Mouse (Mus musculus) liver, postnatal 0 days (tissue): ENCODE data around the gene Csf2rb. TPM values are rescaled to one million over a fixed set of nuclear protein-coding genes. Genes with fewer than 3 reads are reported as not detected.

Source experiments
- ATAC-seq: fragments of 200-750 bp; cut with Nextera tagmentation; 2 replicates; pipeline ENCODE4 v1.8.0; 2017; ENCODE audit warnings: mild to moderate bottlenecking, moderate library complexity
- DNase-seq: peaks from one replicate; pipeline ENCODE4 v3.0.0-alpha.2; 2016
- H3K27ac ChIP-seq: fragments of 300-500 bp; sonication (generic); 2 replicates; pipeline ENCODE4 v1.5.1; 2014; ENCODE audit warnings: antibody characterized with exemption, moderate library complexity, mild to moderate bottlenecking, low read depth
- H3K27me3 ChIP-seq: fragments of 300-500 bp; sonication (generic); 2 replicates; pipeline ENCODE4 v1.6.1; 2014; ENCODE audit warnings: low read length, control low read depth, mixed read lengths; ENCODE audit not compliant: insufficient read depth
- H3K36me3 ChIP-seq: fragments of 300-500 bp; sonication (generic); replicated peaks from 2 replicates; pipeline ENCODE4 v1.6.1; 2014; ENCODE audit warnings: mild to moderate bottlenecking, control low read depth, low read length, moderate library complexity, mixed read lengths; ENCODE audit not compliant: insufficient read depth
- H3K4me1 ChIP-seq: fragments of 300-500 bp; sonication (generic); 2 replicates; pipeline ENCODE4 v1.6.1; 2014; ENCODE audit warnings: antibody characterized with exemption, mild to moderate bottlenecking, control low read depth; ENCODE audit not compliant: insufficient read depth
- H3K4me2 ChIP-seq: fragments of 300-500 bp; sonication (generic); 2 replicates; pipeline ENCODE4 v1.6.1; 2014; ENCODE audit warnings: low read depth, mild to moderate bottlenecking, low read length, moderate library complexity, mixed read lengths
- H3K4me3 ChIP-seq: fragments of 300-500 bp; sonication (generic); 2 replicates; pipeline ENCODE4 v1.5.1; 2014; ENCODE audit warnings: low read depth, low read length
- H3K9ac ChIP-seq: fragments of 300-500 bp; sonication (generic); replicated peaks from 2 replicates; pipeline ENCODE4 v1.6.1; 2014; ENCODE audit warnings: mild to moderate bottlenecking, moderate library complexity
- H3K9me3 ChIP-seq: fragments of 300-500 bp; sonication (generic); 2 replicates; pipeline ENCODE4 v1.6.1; 2016; ENCODE audit warnings: mild to moderate bottlenecking, control low read depth, low read length, mixed read lengths
- CTCF ChIP-seq: sonication (generic); IDR thresholded peaks from 2 replicates; pipeline ENCODE4 v1.5.1; 2016; ENCODE audit warnings: antibody characterized with exemption, low read depth
- EP300 ChIP-seq: IDR thresholded peaks from 2 replicates; pipeline ENCODE4 v1.6.1; 2016; ENCODE audit warnings: antibody characterized with exemption, low read depth, mild to moderate bottlenecking
- WGBS: fragments of 180-500 bp; shearing (Covaris S2); extraction: QIAGEN DNeasy Blood & Tissue Kit; methylation state at CpG from one replicate; pipeline ENCODE4 v1.1.7; 2014; ENCODE audit not compliant: insufficient replicate concordance; 5-methylcytosine and 5-hydroxymethylcytosine counted together
- polyA plus RNA-seq: library from polyadenylated mRNA; unstranded; fragments of >200 nt; fragmentation: Nextera tagmentation; extraction: Ambion mirVana; gene quantifications from 2 replicates; pipeline ENCODE4 v1.2.1, GENCODE M21; 2015

The Csf2rb gene
- polyA plus RNA-seq, 1 experiment from 2014 or later: 9.6 TPM

DNA sequence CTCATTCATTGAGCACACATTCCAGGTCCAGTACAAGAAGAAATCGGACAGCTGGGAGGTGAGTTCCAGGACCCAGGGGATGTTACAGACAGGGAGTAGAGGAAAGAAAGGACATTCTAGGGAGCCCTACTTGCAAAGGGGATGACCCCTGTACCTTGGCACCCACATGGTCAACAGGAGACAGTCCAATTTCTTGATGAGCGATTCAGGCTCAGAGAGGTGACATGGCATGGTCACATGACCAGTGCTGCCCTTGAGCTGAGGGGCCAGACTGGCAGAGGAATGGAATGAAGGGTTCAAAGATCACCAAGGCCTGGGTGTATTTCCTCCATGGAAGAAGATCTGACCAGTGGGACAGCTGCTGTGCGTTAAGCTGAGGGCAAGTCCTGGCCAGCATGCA is 19.0 kb downstream of the Csf2rb start:
- TF ChIP-seq EP300 (no peak), CTCF (no peak)
- Histone ChIP-seq H3K4me2 (no peak overlapping the region), H3K9me3 (no peaks in the 10 kb centered on the region), H3K4me3 (no peak overlapping the region), H3K9ac (no peak overlapping the region), H3K27me3 (no peaks in the 10 kb centered on the region), H3K27ac (no peak overlapping the region), H3K4me1 (peaks cover 16% of the 10 kb centered on the region), H3K36me3 (no peaks in the 10 kb centered on the region; the same call in 1 of the 2 replicates)
- 69% methylated on average over 3 of the region's 3 CpGs for WGBS
- ATAC-seq (no peak), DNase-seq (no peak)

DNA sequence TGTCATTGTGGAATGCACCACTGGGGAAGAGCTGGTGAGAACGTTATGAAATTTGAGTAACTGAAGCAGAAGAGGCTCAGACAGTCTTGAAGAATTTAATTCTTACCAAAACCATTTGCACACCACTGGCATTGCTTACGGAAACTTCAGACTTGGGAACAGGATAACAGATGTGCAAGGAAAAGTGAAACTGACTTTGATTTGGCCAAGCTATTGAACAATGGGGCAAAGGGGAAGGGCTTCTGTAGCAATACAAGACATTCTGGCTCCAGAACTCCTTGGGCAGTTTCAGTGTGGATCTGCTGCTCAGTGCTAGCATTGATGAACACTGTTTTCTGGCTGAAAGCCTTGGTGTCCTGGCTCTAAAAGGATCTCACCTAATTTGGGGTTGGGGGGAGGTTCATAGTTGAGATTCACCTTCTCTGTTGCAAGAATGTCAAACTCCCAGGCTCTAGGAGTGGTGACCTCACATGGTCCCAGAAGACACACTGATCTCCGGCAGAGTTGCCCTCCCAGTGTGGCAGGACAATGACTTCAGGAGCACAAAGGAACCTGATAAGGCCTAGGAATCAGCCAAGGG is 26.1 kb downstream of the Csf2rb start:
- Histone ChIP-seq H3K9ac (no peak overlapping the region), H3K36me3 (no peaks in the 10 kb centered on the region), H3K27me3 (no peaks in the 10 kb centered on the region), H3K27ac (no peak overlapping the region), H3K4me3 (no peak overlapping the region), H3K4me2 (no peak overlapping the region), H3K9me3 (no peaks in the 10 kb centered on the region), H3K4me1 (peaks cover 3% of the 10 kb centered on the region; the same call in 1 of the 2 replicates)
- 53% methylated on average over 3 of the region's 3 CpGs for WGBS
- TF ChIP-seq CTCF (no peak), EP300 (no peak)
- ATAC-seq (no peak), DNase-seq (no peak)

DNA sequence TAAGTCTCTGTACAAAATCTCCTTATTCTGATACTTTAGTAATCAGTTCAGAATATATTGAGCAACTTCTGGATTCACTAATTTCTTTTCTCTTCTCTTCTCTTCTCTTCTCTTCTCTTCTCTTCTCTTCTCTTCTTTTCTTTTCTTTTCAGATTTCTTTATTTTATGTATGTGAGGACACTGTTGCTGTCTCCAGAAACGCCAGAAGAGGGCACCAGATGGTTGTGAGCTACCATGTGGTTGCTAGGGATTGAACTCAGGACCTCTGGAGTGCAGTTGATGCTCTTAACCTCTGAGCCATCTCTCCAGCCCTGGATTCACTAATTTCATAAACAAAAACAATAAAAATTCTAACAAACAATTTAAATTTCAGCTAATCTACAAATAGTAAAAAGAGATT is 29.4 kb downstream of the Csf2rb start:
- Histone ChIP-seq H3K36me3 (no peaks in the 10 kb centered on the region), H3K9me3 (no peaks in the 10 kb centered on the region), H3K4me1 (peaks cover 3% of the 10 kb centered on the region; the same call in 1 of the 2 replicates), H3K4me3 (no peak overlapping the region), H3K27me3 (no peaks in the 10 kb centered on the region), H3K27ac (no peak overlapping the region), H3K9ac (no peak overlapping the region), H3K4me2 (no peak overlapping the region)
- 0% methylated on average over 1 of the region's 1 CpGs for WGBS
- ATAC-seq (peak; percentile 57; the same call in 1 of the 2 replicates), DNase-seq (peak; percentile 62)
- no peak for TF ChIP-seq EP300
- TF ChIP-seq CTCF: peak; percentile 80

DNA sequence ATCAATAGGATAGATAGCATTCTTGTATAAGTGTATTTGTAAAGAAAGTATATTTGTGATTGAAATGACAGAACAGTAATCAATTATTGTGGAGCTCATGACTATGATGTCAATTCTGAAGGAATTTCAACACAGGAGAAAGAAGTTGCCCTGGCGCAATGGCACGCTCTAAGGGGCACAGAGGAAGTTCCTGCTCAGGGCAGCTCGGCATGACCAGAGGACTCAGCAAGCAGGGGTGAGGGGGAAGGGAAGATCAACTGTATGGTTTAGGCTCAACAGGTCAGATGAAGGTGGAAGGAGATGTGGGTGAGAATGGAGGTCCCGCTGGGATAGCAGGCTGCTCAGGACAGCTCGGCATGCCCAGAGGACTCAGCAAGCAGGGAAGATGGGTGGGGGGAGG is 30.0 kb downstream of the Csf2rb start:
- no peak for ATAC-seq
- no peak for DNase-seq
- no peak overlapping the region for H3K4me2 ChIP-seq
- peaks cover 3% of the 10 kb centered on the region; the same call in 1 of the 2 replicates for H3K4me1 ChIP-seq
- TF ChIP-seq EP300: no peak
- no peak for TF ChIP-seq CTCF
- H3K9ac ChIP-seq: no peak overlapping the region
- H3K27me3 ChIP-seq: no peaks in the 10 kb centered on the region
- H3K4me3 ChIP-seq: no peak overlapping the region
- H3K36me3 ChIP-seq: no peaks in the 10 kb centered on the region
- 61% methylated on average over 5 of the region's 5 CpGs for WGBS
- no peaks in the 10 kb centered on the region for H3K9me3 ChIP-seq
- H3K27ac ChIP-seq: no peak overlapping the region

DNA sequence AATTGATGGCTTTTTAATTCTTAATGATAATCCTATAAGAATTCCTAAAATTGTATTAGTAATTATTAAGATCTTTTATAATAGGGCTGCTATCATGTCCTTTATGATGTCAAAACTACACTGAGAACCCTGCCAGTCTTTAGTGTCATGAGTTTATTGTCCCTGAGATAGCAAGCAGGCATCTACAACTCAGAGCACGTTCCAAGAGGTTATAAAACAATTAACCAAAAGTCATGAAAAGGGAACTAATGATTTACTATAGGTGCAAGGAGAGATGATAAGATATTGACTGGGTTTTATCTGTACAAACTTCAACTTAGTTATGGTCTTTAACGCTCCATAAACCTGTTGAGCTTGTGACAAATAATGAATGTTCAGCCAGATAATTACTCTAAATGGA is 40.4 kb downstream of the Csf2rb start:
- Histone ChIP-seq H3K4me1 (peaks cover 21% of the 10 kb centered on the region; the same call in 1 of the 2 replicates), H3K4me2 (no peak overlapping the region), H3K9ac (no peak overlapping the region), H3K4me3 (no peak overlapping the region), H3K9me3 (peaks cover 4% of the 10 kb centered on the region), H3K27ac (no peak overlapping the region), H3K36me3 (no peaks in the 10 kb centered on the region), H3K27me3 (no peaks in the 10 kb centered on the region)
- no peak for DNase-seq
- no peak for ATAC-seq
- 53% methylated on average over 2 of the region's 2 CpGs for WGBS
- TF ChIP-seq CTCF (no peak), EP300 (no peak)

DNA sequence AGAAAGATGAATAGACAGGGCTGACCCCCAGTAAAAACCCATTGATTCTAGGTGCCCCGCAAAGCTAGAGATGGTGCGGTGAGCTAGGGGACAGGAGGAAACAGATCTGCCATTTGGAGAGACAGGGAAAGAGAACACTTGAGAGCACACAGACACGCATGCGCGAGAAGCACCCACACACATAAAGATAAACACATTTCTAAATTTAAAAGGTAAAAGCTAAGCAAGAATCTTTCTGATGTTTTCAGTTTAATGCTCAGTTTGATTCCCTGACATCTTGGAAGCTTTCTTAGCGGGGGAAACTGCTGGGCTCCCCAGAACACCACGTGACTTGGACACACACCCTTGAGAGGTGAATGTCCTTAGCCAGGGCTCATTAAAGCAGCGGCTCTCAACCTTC is 41.3 kb downstream of the Csf2rb start:
- Histone ChIP-seq H3K4me3 (no peak overlapping the region), H3K36me3 (no peaks in the 10 kb centered on the region), H3K27me3 (no peaks in the 10 kb centered on the region), H3K9ac (no peak overlapping the region), H3K4me2 (no peak overlapping the region), H3K27ac (no peak overlapping the region), H3K4me1 (peaks cover 21% of the 10 kb centered on the region; the same call in 1 of the 2 replicates), H3K9me3 (peaks cover 4% of the 10 kb centered on the region)
- 75% methylated on average over 8 of the region's 8 CpGs for WGBS
- no peak for TF ChIP-seq CTCF
- TF ChIP-seq EP300: no peak
- no peak for DNase-seq
- ATAC-seq: no peak
